Mouse (Mus musculus) C2C12 (cell line): Measurements from ENCODE around the gene Hebp1.

Source experiments
- CTCF ChIP-seq: IDR thresholded peaks from one replicate; pipeline ENCODE4 v1.5.1; 2011; ENCODE audit not compliant: control insufficient read depth, insufficient read depth, insufficient read length
- MAX ChIP-seq: IDR thresholded peaks from one replicate; pipeline ENCODE4 v1.6.1; 2011; ENCODE audit warnings: mild to moderate bottlenecking, control low read depth
- USF1 ChIP-seq: IDR thresholded peaks from one replicate; pipeline ENCODE4 v1.6.1; 2011; ENCODE audit warnings: low read depth, mild to moderate bottlenecking, control low read depth, moderate library complexity

DNA sequence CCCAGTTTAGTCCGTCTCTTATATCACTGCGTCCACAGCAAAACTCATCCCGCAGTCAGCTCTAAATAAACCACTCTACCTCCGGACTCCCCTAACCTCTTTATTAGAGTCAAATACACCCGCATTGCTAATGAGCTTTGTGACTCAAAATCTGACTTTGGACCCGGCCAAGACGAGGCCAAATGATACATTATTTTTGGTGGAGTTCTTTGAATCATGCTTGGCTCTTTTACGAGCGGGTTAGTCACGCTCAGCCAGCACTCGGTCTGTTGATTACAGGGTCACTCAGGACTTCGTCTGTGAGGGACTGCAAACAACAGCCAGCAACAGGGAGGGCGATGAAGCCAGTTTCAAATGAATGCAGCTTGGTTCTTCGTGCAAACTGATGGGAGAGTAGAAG is 59.1 kb downstream of the Hebp1 start:
- TF ChIP-seq CTCF (no peak), USF1 (no peak), MAX (no peak)
